Mouse (Mus musculus): ENCODE results near the gene Kcnk10.

DNA sequence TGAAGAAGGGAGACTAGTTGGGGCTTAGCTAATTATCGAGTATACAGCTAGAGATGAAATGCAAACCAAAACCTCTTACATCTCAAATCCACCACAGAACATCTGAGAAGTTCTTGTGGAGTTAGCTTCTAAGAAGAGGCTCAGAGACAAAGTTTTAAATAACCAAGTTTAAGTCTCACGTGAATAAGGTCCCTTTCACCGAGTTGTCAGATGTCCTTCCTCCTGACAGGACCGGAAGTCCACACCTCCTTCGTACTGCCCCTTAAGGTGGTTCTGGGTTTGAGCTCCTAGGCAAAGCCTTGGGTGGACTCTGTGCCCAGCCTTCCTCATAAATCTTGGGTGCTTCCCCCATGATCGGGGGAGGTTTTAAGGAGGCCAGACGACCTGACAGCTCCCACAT is 156.8 kb downstream of the Kcnk10 start:
- TF ChIP-seq CTCF (IDR thresholded peaks at IDR 0.05; ENCODE audit: borderline replicate concordance, control insufficient read depth, extremely low read depth, insufficient read depth, low read length, poor library complexity), result no peak
- TF ChIP-seq POLR2A (IDR thresholded peaks at IDR 0.05; ENCODE audit: control insufficient read depth, extremely low read depth, insufficient read depth, low read length, poor library complexity), result no peak

Measured in thymus, adult 2 months (tissue).